30 mouse cellular contexts compared by ENCODE assay signal in the genomic region with DNA sequence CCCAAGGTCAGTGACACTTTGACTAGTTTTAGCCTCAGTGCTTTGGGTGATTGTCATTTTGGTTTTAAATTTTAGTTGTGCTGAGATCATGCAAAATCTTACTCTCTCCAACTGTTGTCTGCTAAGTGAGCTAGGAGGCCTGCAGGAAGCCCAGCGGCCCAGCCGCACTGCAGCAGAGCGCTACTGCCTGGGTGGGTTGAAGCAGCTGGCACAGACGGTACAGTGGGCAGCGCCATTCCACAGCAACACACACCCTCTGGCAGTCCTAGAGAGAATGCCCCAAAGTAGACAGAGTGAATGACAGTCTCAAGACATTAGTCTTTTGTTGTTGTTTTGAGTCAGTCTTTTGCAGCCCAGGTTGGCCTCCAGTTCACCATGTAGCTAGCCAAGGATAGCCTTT. TPM values are rescaled to one million over a fixed set of nuclear protein-coding genes. Genes with fewer than 3 reads are reported as not detected.
DNase-seq lines count a peak whose midpoint lies in the region; ATAC-seq and TF ChIP-seq lines count a peak whose summit lies in the region.
"Had no signal": no experiment of that assay in that cellular context is flagged by ENCODE, and none has a peak within 500 bp of the region (broad histone marks: within the 10 kb centered on the region; RNA-seq: fewer than 3 reads in every experiment).

No protein-coding gene starts in this region.

- no peak for TF ChIP-seq CTCF in gastrocnemius, adult 2 months (IDR thresholded peaks at IDR 0.05)

- intact Hi-C loops in gastrocnemius, adult 2 months (cut with DNase I) = no loop called here
- intact Hi-C loops in left cerebral cortex, postnatal 10 days (cut with DNase I) = no loop called here

- H3K27me3 ChIP-seq in midbrain, embryonic 12.5 days = no peaks in the 10 kb centered on the region
- no peaks in the 10 kb centered on the region for H3K27me3 ChIP-seq in midbrain, embryonic 11.5 days (ENCODE audit: control insufficient read depth, insufficient read depth, low read length)
- H3K27me3 ChIP-seq in liver, embryonic 15.5 days = no peaks in the 10 kb centered on the region
- H3K27me3 ChIP-seq: CH12.LX; embryonic facial prominence, embryonic 12.5 days; embryonic facial prominence, embryonic 15.5 days; heart, embryonic 12.5 days; heart, embryonic 15.5 days; Patski had no signal

- ATAC-seq in midbrain, embryonic 12.5 days (ENCODE audit: low FRiP score, low read depth) = no peak
- no peak for ATAC-seq in midbrain, embryonic 11.5 days (ENCODE audit: low FRiP score)
- no peak for ATAC-seq in liver, embryonic 15.5 days (ENCODE audit: insufficient read depth)
- ATAC-seq: forebrain, embryonic 14.5 days; forebrain, postnatal 0 days; hindbrain, postnatal 0 days; Patski had no signal

- no peak for DNase-seq in gastrocnemius, adult 2 months
- no peak for DNase-seq in gastrocnemius, postnatal 4 days (ENCODE audit: low spot score in 2 of 2)
- no peak for DNase-seq in midbrain, embryonic 11.5 days (ENCODE audit: low spot score, missing footprints)
- DNase-seq in left cerebral cortex, adult 9 months (ENCODE audit: low spot score in 2 of 2) = no peak
- DNase-seq in left cerebral cortex, postnatal 10 days (ENCODE audit: extremely low spot score in 1 of 2, low spot score in 2 of 2) = no peak
- DNase-seq: adrenal gland, postnatal 10 days; adrenal gland, postnatal 36 days; B cell, adult 2 months; cerebellum, adult 11 months; cerebellum, adult 2 months; cerebellum, adult 9-11 months; cerebellum, postnatal 25 days; forebrain, postnatal 0 days; gastrocnemius, postnatal 14 days; heart, adult 18-20 months; heart, postnatal 10 days; heart, postnatal 36 days had no signal

- H3K36me3 ChIP-seq in midbrain, embryonic 12.5 days = peaks cover 59% of the 10 kb centered on the region
- peaks cover 4% of the 10 kb centered on the region; the same call in 1 of the 2 replicates for H3K36me3 ChIP-seq in midbrain, embryonic 11.5 days (ENCODE audit: control insufficient read depth, insufficient read depth, low read length)
- peaks cover 69% of the 10 kb centered on the region for H3K36me3 ChIP-seq in liver, embryonic 15.5 days (replicated peaks)

- H3K4me3 ChIP-seq in gastrocnemius, adult 2 months = no peak overlapping the region
- 0 out of 2 replicates have a peak overlapping the region, but pooled peaks have one; percentile 2 for H3K4me3 ChIP-seq in midbrain, embryonic 12.5 days
- no peak overlapping the region for H3K4me3 ChIP-seq in midbrain, embryonic 11.5 days (ENCODE audit: low read depth, low read length)
- H3K4me3 ChIP-seq in liver, embryonic 15.5 days (replicated peaks) = no peak overlapping the region
- H3K4me3 ChIP-seq: embryonic facial prominence, embryonic 12.5 days; embryonic facial prominence, embryonic 15.5 days; heart, embryonic 12.5 days; heart, embryonic 15.5 days; hindbrain, embryonic 10.5 days had no signal

- no peak overlapping the region for H3K9ac ChIP-seq in midbrain, embryonic 12.5 days (replicated peaks)
- no peak overlapping the region for H3K9ac ChIP-seq in midbrain, embryonic 11.5 days (ENCODE audit: low read length)
- H3K9ac ChIP-seq in liver, embryonic 15.5 days = no peak overlapping the region
- H3K9ac ChIP-seq: embryonic facial prominence, embryonic 12.5 days; embryonic facial prominence, embryonic 15.5 days; forebrain, postnatal 0 days; heart, embryonic 12.5 days; heart, embryonic 15.5 days; hindbrain, embryonic 14.5 days had no signal

- no peaks in the 10 kb centered on the region for H3K4me1 ChIP-seq in midbrain, embryonic 12.5 days
- no peaks in the 10 kb centered on the region for H3K4me1 ChIP-seq in midbrain, embryonic 11.5 days (ENCODE audit: control insufficient read depth, insufficient read depth, low read length)
- peaks cover 72% of the 10 kb centered on the region for H3K4me1 ChIP-seq in liver, embryonic 15.5 days (replicated peaks)
- H3K4me1 ChIP-seq: embryonic facial prominence, embryonic 12.5 days; embryonic facial prominence, embryonic 15.5 days; heart, embryonic 12.5 days; hindbrain, embryonic 10.5 days had no signal

- no peak overlapping the region for H3K4me2 ChIP-seq in midbrain, embryonic 12.5 days (replicated peaks)
- no peak overlapping the region for H3K4me2 ChIP-seq in midbrain, embryonic 11.5 days
- H3K4me2 ChIP-seq in liver, embryonic 15.5 days = no peak overlapping the region
- H3K4me2 ChIP-seq: embryonic facial prominence, embryonic 12.5 days; embryonic facial prominence, embryonic 15.5 days; heart, embryonic 12.5 days; heart, embryonic 15.5 days; hindbrain, embryonic 14.5 days had no signal

- H3K9me3 ChIP-seq in midbrain, embryonic 12.5 days = no peaks in the 10 kb centered on the region
- no peaks in the 10 kb centered on the region for H3K9me3 ChIP-seq in midbrain, embryonic 11.5 days (ENCODE audit: control insufficient read depth, low read length)
- no peaks in the 10 kb centered on the region for H3K9me3 ChIP-seq in liver, embryonic 15.5 days (replicated peaks)
- H3K9me3 ChIP-seq: embryonic facial prominence, embryonic 12.5 days; embryonic facial prominence, embryonic 15.5 days; G1E; heart, embryonic 12.5 days; heart, embryonic 15.5 days; hindbrain, embryonic 10.5 days had no signal

- 97% methylated on average over 5 of the region's 5 CpGs for WGBS in midbrain, embryonic 12.5 days
- WGBS in midbrain, embryonic 11.5 days = 95% methylated on average over 5 of the region's 5 CpGs
- 86% methylated on average over 5 of the region's 5 CpGs for WGBS in liver, embryonic 15.5 days (ENCODE audit: insufficient replicate concordance)

- peak overlapping the region; percentile 16; the same call in 1 of the 2 replicates for H3K27ac ChIP-seq in gastrocnemius, adult 2 months
- no peak overlapping the region for H3K27ac ChIP-seq in midbrain, embryonic 12.5 days (replicated peaks)
- no peak overlapping the region for H3K27ac ChIP-seq in midbrain, embryonic 11.5 days (ENCODE audit: low read depth, low read length)
- peak overlapping the region; percentile 98; the same call in 1 of the 2 replicates for H3K27ac ChIP-seq in liver, embryonic 15.5 days (replicated peaks)
- H3K27ac ChIP-seq: embryonic facial prominence, embryonic 12.5 days; embryonic facial prominence, embryonic 15.5 days; heart, embryonic 15.5 days; hindbrain, embryonic 10.5 days; hindbrain, embryonic 14.5 days; hindbrain, postnatal 0 days had no signal

RNA-seq across cellular contexts. Expression of gene Ankrd9, which starts 8.4 kb away (rescaled TPM):
- 100 to 1,000 TPM; 150 to 203 TPM for total RNA-seq in gastrocnemius, adult 2 months (2021)
- 10 to 100 TPM; 12.9 to 17.5 TPM for total RNA-seq in gastrocnemius, postnatal 4 days (2021)
- 11.7 and 11.8 TPM in 2 replicates for polyA plus RNA-seq in midbrain, embryonic 12.5 days (2016; fragmentation: Nextera tagmentation; extraction: Ambion mirVana)
- polyA plus RNA-seq in midbrain, embryonic 11.5 days (2014; fragmentation: Nextera tagmentation; extraction: Ambion mirVana) = 9.9 and 11.8 TPM in 2 replicates
- 63.5 and 68.6 TPM in 2 replicates for polyA plus RNA-seq in liver, embryonic 15.5 days (2015; fragmentation: Nextera tagmentation; extraction: Ambion mirVana)
- total RNA-seq in left cerebral cortex, postnatal 10 days (2021) = 1 to 10 TPM; 9.7 to 9.9 TPM

Comparison
In these comparisons a context has a peak if more than half of its experiments do, and no peak if none do; other contexts are left out.
1. RNA of gene Ankrd9, which starts 8.4 kb away (total RNA-seq): 150 to 203 TPM in gastrocnemius, adult 2 months; 12.9 to 17.5 TPM in gastrocnemius, postnatal 4 days and 9.7 to 9.9 TPM in left cerebral cortex, postnatal 10 days; every median in the first group is over 4 times any median in the second.
2. H3K27ac ChIP-seq: peak in gastrocnemius, adult 2 months (single experiment) and liver, embryonic 15.5 days (single experiment); none in midbrain, embryonic 12.5 days (single experiment) and midbrain, embryonic 11.5 days (single experiment).